Mouse (Mus musculus) megakaryocyte-erythroid progenitor cell, adult 5-6 weeks (primary cell): ENCODE measurements around the gene Tpp1. TPM values are rescaled to one million over a fixed set of nuclear protein-coding genes. Genes with fewer than 3 reads are reported as not detected.
"Not testable (repeated sequence)": the region's sequence is repeated elsewhere in the genome, so short reads cannot be mapped to it uniquely, and the experiment has no call there.

ENCODE experiments used
- ATAC-seq: replicated peaks from 2 replicates; pipeline ENCODE4 v1.8.0; 2016; ENCODE audit warnings: mild to moderate bottlenecking, inconsistent platforms; ENCODE audit not compliant: severe bottlenecking, poor library complexity, low FRiP score, low TSS enrichment
- total RNA-seq, 2 experiments: library from RNA; stranded (forward) in 1 of 2; stranded (reverse) in 1 of 2; fragments of 200-1000, 215-1000 nt in 1 of 2; fragments of >200 nt in 1 of 2; fragmentation: Nextera tagmentation in 1 of 2; gene quantifications; 2 replicates each; pipeline ENCODE4 v1.2.3; 2014 to 2017

Gene Tpp1
- total RNA-seq, 2 experiments from 2014 or later: 37.9 to 98.6 TPM

- ATAC-seq: no peak
These were observed 12.3 kb upstream of the Tpp1 start for GRCm38 (mm10) chr7:105764331-105764730.

GRCm38 (mm10) chr7:105762517-105763270 lies 10.7 kb upstream of the Tpp1 start:
- no peak for ATAC-seq

GRCm38 (mm10) chr7:105761813-105762484 lies 9.9 kb upstream of the Tpp1 start:
- no peak for ATAC-seq

- no peak for ATAC-seq
These were observed 1.2 kb upstream of the Tpp1 start for GRCm38 (mm10) chr7:105753281-105753680.

GRCm38 (mm10) chr7:105752716-105753115 lies 681 bp upstream of the Tpp1 start:
- no peak for ATAC-seq

GRCm38 (mm10) chr7:105747776-105748175 lies 4.3 kb downstream of the Tpp1 start:
- ATAC-seq: no peak

DNA sequence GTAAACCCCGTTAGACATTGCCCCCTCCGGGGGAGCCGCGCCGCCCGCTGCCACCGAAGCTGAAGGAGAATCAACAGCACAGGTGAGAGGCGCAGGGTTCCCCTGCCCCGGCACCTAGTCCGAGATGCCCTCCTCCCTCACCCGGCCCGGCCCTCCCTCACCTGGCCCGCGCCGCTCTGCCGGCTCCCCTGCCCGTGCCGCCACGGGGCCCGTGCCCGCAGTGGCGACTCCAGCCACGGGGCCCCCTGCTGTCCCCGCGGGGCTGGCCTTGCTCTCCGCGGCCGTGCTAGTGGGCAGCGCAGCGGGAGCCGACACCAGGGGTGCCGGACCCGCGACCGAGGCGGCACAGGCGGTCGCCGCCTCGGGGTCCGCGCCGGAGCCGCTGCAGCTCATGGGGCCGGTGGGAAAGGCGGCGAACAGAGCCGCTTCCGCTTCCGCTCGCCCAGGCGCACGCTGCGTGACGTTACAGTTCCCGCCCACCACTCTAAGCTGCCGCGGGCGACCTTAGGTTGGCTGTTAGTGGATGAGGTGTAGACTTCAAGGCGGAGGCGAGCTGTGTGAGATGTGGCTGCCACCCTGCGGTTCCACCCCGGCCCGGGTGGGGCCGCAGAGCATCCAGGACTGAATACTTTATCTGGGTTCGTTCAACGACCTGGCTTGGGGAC lies 8.0 kb downstream of the Tpp1 start, which contains the start of gene Taf10:
TSS of gene Taf10 (minus strand) at position 436 of the 665 bp plus-strand sequence.
- ATAC-seq: peak; percentile 99

DNA sequence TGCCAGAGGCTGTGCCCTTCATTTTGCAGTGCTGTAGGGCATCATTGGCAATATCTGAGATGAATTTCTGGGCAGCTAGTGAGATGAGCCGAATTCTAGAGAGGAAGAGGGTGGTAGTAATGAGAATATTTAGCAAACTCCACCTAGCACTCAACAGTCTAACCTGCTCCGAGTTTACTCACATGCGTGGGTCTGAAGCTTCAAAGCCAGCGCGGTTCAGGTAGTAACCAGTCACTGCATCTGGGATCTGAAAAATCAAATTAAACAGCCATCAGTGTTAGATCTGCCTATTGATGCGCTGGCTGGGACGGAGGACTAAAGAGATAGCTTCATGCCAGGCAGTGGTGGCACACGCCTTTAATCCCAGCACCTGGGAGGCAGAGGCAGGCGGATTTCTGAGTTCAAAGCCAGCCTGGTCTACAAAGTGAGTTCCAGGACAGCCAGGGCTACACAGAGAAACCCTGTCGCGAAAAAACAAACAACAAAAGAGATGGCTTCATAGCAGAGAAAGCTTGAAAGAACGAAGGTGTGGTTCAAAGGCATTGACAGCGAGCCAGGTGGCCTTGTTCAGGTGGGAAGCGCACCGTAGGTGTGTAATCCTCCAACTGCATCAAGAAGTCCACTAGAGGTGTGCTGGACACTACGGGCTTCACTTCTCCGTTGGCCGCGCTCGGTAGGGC lies 8.6 kb downstream of the Tpp1 start:
- ATAC-seq: not testable (repeated sequence)

GRCm38 (mm10) chr7:105742539-105743215 lies 9.4 kb downstream of the Tpp1 start:
- not testable (repeated sequence) for ATAC-seq

DNA sequence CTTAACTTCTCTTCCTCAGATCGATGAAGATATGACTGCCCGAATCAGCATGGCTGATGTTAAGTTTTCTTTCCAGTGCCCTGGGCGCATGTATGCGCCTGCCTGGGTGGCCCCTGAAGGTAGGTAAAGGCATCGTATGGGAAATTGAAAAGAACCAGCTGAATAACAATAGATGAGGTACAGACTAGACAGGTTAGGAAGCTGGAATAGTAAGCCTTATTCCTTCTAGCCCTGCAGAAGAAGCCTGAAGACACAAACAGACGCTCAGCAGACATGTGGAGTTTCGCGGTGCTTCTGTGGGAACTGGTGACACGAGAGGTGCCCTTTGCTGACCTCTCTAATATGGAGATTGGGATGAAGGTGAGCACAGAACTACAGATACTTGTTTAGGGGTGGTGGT lies 10.1 kb downstream of the Tpp1 start:
- no peak for ATAC-seq

DNA sequence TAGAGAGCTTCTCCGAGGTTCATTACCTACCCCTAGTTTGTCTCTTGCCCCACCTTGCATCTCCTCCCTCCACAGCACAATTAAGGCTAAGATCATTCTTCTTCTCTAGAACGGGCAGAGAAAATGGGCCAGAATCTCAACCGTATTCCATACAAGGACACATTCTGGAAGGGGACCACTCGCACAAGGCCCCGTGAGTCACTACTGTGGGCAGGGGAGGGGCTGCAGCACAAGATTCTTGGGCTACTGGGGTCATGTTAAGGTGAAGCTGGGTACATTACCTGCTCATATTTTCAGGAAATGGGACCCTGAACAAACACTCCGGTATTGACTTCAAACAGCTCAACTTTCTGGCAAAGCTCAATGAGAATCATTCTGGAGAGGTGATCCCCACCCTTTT lies 11.2 kb downstream of the Tpp1 start:
- no peak for ATAC-seq

- ATAC-seq: no peak
These were observed 11.8 kb downstream of the Tpp1 start for GRCm38 (mm10) chr7:105740089-105740795.

DNA sequence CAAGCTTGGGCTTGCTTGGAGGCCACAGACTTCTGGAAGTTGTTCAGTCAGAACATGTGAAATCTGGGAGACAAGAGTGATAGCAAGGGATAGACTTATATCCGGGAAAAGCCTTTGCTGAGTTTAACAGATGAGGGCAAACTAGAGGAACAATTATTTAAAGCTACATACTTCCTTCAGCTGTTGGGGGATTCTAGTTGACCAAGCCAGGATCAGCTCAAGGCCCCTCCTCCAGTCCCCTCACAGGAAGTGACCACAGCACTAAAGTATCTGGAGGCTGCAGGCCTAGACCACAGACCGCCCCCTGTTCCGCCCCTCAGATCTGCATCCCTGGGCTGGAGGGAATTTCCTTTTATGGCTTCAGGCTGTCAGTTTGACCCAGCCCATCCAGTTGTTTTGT lies 13.1 kb downstream of the Tpp1 start:
- no peak for ATAC-seq

DNA sequence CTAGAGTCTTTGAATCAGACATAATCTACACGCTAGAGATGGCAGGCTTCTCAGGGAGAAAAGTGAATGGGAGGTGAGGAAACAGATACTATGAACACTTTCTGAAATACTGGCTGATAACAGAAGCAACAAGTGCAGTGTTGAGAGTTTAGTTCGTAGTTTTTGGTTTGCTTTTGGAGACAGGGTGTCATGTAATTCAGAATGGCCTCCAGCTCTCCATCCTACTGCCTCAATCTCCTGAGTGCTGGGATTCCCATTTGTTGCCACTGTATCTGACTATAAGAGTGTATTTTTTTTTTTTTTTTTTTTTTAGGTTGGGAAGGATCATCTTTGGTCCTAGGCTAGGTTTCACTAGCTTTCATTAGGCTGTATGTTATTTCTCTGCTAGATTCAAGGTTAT lies 13.7 kb downstream of the Tpp1 start:
- ATAC-seq: no peak

DNA sequence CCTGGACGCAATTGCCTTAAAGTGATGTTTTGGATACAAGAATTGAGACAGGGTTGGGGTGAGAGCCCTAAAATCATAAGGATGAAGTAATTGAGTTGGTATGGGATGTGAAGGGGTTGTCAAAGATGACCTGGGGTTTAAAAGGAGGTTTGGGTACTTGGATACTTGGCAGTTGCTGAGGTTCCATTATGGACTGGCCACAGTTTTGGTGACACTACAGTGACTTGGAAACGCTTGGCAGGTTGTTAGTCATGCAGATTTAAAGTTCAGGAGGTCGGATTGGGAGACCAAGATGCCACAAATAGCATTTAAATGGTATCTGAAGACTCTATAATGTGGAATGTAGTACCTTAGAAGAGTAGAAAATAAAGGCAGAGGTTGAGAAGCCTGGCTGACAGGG lies 14.4 kb downstream of the Tpp1 start:
- ATAC-seq: no peak

DNA sequence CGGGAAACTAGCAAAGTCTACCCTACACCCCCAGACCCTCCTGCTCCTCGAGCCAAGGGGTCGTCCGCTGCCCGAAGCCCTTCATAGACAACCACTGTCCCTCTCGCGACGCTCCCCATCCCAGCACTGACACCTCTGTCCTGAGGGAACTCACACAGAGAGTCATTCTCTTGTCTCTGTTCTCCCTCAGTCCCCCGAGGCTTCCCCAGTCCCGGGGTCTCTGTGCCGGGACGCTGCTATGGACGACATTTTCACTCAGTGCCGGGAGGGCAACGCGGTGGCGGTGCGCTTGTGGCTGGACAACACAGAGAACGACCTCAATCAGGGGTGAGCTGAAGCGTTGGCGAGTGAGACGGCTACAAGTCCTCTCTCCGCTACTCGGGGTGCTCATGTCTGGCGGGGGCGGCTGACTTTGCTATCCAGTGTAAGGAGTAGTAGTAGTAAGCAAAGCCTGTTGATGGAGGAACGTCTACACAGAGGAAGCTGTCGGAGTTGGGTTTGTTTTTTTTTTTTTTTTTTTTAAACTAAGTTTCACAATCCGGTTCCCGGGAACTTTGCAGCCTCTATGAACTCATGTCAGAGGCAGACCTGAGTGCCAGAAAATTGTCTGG lies 15.0 kb downstream of the Tpp1 start, which contains the start of gene Rrp8:
TSS of gene Rrp8 (minus strand) at position 475 of the 611 bp plus-strand sequence.
- ATAC-seq: peak; percentile 40

- peak; percentile 79 for ATAC-seq
These were observed 15.7 kb downstream of the Tpp1 start, which contains the start of gene Ilk for GRCm38 (mm10) chr7:105736264-105736901. Gene Ilk (plus strand): TSS chr7:105736592.

DNA sequence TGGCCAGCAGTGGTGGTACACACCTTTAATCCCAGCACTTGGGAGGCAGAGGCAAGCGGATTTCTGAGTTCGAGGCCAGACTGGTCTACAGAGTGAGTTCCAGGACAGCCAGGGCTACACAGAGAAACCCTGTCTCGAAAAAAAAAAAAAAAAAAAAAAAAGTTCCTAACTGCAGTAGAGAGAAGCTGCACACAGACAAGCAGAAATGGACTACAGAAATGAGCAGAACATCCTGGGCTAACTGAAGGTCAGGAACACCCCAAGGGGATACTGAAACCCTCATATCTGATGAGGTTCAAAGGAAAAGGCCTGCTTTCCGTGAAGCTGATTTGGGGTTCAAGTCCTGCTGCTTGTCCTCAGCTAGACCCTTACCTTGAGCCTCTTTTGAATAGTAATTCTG lies 16.6 kb downstream of the Tpp1 start:
- ATAC-seq: not testable (repeated sequence)
